22 mouse cellular contexts compared by ENCODE assay signal in the genomic region with DNA sequence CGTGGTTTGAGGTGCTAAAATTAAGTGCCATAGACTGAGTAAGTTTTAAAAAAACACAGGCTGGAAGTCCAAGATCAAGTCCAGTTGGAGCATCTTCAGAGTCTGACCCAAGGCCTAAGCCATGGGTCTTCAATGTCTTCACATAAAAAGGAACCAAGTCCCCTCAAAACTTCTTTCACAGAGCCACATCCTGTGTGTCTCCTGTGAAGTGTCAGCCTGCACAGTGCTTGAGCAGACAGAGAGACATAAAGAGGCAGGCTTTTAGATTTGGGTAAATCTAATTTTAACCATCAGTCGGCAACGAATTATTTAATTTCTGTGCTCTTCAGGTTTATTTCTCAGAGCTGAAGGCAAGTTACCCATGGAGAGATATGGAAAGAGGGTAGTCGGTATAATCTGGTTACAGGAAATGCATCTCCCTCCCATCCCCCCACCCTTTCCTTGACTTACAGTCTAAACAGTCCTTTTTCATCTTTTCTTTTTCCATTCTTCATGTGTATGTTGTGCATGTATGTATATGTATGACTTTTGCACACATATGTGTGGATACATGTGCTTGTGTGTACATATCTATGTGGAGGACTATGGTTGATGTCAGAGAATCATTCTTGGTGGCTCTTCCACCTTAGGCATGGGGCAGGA.
DNase-seq lines count a peak whose midpoint lies in the region; ATAC-seq and TF ChIP-seq lines count a peak whose summit lies in the region.
"Had no signal": no experiment of that assay in that cellular context is flagged by ENCODE, and none has a peak within 500 bp of the region (broad histone marks: within the 10 kb centered on the region; RNA-seq: fewer than 3 reads in every experiment).

No protein-coding gene starts in this region.

- peak; percentile 14 for DNase-seq in lung, postnatal 25 days (ENCODE audit: low spot score)
- DNase-seq in lung, adult 2 months = no peak
- peak; percentile 43 for DNase-seq in MN1 (ENCODE audit: low spot score)
- peak; percentile 28 to 41 for DNase-seq in thymus, postnatal 36 days
- no peak for DNase-seq in cerebellum, postnatal 4 days (ENCODE audit: low spot score in 2 of 2)
- no peak for DNase-seq in embryo, embryonic 9.5 days (ENCODE audit: extremely low spot score)
- DNase-seq in layer of hippocampus, adult 8-10 months (ENCODE audit: low spot score in 2 of 2) = no peak
- DNase-seq: adrenal gland, postnatal 10 days; cerebellum, adult 9-11 months; gastrocnemius, postnatal 25 days; heart, adult 2 months; kidney, adult 2 months; kidney, postnatal 10 days; liver, postnatal 0 days; lung, postnatal 4 days had no signal

- 74% methylated on average over 4 of the region's 4 CpGs for WGBS in lung, adult 2 months

- H3K4me1 ChIP-seq in lung, adult 2 months (ENCODE audit: control insufficient read depth, insufficient read depth, low read length) = no peaks in the 10 kb centered on the region
- H3K4me1 ChIP-seq: embryonic facial prominence, embryonic 13.5 days; limb, embryonic 10.5 days had no signal

- no peak for TF ChIP-seq POLR2A in lung, adult 2 months (IDR thresholded peaks at IDR 0.05; ENCODE audit: borderline replicate concordance, extremely low read depth, low read depth, low read length)

- no peak overlapping the region for H3K4me3 ChIP-seq in lung, adult 2 months (replicated peaks; ENCODE audit: extremely low read depth, low read depth, low read length)
- H3K4me3 ChIP-seq: embryonic facial prominence, embryonic 13.5 days; heart, adult 2 months; layer of hippocampus, adult 2 months; limb, embryonic 10.5 days; midbrain, embryonic 10.5 days had no signal

- TF ChIP-seq CTCF in lung, adult 2 months (IDR thresholded peaks at IDR 0.05; ENCODE audit: insufficient read depth, low read length) = no peak

- ATAC-seq in neutrophil, adult 5-6 weeks (ENCODE audit: extremely low read depth, insufficient number of reproducible peaks, low FRiP score, poor library complexity, severe bottlenecking) = peak; percentile 45; the same call in 1 of the 2 replicates
- ATAC-seq: forebrain, embryonic 14.5 days; hindbrain, embryonic 16.5 days; liver, postnatal 0 days had no signal

Comparison
In these comparisons a context has a peak if more than half of its experiments do, and no peak if none do; other contexts are left out.
1. DNase-seq: peak in lung, postnatal 25 days (single experiment), MN1 (single experiment) and thymus, postnatal 36 days (2 of 2); none in lung, adult 2 months (single experiment), cerebellum, postnatal 4 days (0 of 2), embryo, embryonic 9.5 days (single experiment) and layer of hippocampus, adult 8-10 months (0 of 2).